Mouse (Mus musculus) cerebellum, postnatal 4 days (tissue): ENCODE results near the gene U2af1l4.

Experiments
- DNase-seq, 2 experiments: peaks; one replicate each; pipeline ENCODE4 v3.0.0; 2022; ENCODE audit warnings: low spot score in 2 of 2, mixed read lengths in 1 of 2

U2af1l4 gene

DNA sequence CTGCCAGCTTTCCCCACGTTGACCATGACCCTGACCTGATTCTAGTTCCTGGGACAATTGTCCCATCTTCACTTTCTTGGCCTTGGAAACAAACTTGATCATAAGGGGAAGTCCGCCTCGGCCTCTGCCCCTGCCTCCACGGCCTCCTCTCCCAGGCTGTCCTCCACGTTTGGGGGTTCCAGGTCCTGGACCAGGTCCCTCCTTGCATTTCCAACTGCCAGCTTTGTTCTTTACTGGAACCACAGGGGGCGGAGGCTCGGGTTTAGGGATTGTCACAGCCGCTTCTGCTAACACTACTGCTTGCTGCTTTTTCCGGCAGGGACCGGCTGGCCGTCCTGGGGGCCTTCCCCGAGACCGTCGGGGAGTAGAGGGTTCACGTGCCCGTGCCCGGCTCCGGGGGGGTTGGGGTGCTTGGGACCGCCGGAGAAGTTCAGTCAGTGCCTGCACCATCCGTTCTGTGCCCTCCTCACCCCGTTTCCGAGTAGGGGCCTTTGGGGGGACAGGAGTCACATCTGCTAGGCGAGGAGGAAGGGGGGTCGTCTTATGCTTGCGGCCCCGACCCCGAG, 23.4 kb downstream of the U2af1l4 start:
- DNase-seq = no peak

DNA sequence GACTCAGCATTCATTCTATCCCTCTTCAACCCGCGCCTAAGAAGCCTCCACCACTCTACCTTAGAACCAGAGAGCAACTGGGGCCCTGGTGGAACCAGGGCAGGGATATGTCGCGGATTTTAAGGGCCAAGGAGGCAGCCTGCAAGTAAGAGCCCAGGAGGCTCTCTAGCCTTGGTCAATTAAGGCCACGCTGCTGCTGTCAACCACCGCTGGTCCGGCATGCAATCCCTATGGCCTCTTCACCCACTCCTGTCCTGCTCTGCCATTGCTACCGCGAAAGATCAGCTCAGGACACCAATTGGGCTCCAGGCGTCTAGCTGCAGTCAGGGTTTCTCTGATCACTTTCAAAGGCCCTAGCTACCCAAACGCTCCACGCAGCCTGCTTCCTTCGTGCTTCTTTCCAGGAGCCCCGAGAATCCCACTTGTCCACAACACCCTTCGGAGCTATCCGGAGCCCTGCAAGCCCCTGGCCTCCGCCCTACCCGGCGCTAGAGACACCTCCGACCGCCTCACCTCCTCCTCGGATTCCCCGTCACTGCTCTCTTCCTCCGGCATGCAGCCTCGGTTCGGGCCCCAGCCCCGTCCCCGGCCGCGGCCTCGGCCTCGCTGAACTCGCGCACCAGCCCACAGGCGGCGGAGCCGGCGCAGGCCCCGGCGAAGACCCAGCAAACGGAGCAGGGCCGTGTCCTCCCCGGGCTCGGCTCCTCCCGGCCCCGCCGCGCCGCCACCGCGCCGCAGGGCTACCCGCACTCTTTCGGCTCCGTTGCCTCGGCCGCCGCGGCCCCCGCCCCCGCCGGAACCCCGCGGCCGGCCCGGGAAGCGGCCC, 25.0 kb downstream of the U2af1l4 start:
- peak in 1 of 2 experiments; percentile 60 for DNase-seq

DNA sequence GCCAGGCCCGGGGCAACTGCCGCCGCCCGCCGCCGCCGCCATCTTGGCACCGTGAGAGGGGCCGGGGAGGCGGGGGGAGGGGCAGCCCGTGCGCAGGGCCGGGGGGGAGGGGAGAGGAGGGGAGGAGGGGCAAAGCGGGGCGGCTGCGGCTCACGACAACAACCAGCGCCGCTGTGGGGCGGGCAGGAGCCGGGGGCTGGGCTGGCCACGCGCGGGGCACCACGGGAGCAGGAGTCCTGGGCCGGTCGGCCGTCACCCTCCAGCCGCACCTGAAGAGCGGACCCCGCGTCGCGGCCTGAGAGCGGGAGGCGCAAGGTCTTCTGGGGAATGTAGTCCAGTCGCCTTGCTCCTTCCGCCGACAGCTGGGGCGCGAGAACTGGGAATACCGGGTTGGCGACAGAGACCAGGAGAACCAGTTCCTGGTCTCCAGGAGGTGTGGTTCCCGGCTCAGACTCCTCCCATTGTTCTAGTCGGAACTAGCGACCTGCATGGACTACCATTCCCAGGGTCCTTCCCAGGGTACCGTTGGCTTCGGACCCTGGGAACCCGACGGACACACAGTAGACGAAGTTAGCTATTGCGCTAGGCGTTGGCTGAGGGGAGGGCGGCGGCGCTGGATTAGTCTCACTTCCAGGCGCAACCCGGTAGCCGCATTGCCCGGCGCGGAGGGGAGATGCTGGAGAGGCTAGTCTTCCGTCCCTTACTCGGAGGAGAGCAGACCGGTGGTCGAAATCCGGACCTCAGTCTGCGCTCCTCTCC, 25.8 kb downstream of the U2af1l4 start, which contains the start of gene Kmt2b:
Gene Kmt2b, minus strand, starts transcription at position 51 of the 759 bp plus-strand sequence.
- peak; percentile 91 to 94 for DNase-seq

DNA sequence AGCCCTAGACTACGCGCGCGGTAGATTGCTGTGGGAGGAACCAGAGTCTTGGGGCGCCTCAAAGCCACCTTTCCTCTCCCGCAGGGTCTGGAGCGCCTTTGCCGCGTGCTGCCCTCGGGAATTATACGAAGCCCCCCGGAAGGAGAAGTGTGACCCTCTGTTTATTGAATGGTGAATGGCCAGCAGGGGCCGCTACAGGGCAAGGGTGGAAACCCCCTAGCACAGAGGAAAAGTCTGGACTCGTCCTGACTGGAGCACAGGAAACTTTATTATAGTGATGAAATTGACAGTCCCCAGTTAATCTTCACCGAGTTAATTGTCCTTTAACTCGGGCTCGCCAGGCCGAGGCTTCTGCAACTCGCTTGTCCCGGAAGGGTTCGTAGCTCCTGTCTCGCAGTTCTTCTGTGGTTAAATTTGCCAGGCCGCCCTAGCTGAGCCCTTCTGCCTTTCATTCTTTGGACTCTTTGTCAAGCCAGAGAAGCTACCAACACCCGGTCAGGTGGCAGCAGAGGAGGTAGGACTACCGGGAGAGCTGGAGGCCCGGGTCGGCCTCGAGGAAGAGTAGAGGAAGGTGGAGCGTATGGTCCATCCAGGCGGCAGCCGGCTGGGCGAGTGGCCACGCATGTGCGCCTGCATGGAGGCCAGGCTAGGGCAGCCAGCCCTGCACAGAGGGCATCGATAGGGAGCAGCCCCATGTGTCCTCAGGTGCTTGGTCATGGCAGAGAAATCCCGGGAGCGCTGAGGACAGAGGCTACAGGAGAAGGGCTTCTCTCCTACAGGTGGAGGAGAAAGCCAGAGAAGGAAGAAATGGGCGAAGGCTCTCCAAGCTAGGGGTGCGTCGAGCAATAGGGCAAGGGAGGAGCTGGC, 26.6 kb downstream of the U2af1l4 start:
- DNase-seq = peak; percentile 71 to 90

DNA sequence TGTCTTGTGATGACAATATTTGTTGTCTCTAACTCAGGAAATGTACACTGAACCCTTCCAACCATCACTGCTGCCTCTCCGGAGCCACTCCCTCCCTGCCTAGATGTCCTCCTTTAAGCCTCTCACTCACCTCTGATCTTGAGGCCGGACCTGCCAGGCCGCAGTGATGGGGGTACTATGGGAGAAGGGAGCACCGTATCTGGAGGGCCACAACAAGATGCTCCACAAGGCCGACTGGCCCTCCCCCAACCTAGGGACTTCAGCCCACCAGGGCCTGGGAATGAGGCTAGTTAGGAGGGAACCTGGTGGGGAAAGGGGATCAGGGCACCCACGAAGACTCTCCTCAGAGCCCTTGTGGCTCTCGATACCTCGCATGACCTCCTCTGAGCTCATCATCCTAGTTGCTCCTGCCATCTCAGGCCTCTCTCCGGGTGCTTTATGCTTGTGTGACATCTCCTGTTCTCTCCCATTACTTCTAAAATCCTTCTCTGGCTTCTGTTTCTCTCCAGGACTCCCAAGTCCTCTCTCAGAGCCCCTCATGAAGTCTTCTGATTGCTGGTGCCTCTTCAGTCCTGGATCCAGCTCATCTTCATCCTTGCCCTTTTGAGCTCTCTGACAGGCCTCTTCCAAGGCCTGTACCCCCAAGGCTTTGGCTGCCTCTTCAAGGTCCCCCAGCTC, 28.0 kb downstream of the U2af1l4 start:
- DNase-seq = no peak

DNA sequence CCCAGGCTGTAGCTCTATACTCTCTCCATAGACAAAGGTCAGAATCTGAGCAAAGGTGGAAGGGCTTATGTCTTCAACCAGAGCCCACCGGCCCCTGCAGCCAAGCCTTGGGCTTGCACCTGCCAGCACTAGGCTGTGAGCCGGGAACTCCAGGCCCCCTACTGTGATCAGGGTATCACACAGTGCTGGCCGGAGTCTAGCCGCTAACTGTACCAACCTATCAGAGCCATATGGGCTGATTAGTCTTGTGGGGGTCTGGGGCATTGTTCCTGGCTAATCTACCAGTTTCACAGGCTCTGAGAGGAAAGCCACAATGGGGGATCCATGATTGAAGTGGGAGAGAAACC, 28.5 kb downstream of the U2af1l4 start:
- DNase-seq = no peak

DNA sequence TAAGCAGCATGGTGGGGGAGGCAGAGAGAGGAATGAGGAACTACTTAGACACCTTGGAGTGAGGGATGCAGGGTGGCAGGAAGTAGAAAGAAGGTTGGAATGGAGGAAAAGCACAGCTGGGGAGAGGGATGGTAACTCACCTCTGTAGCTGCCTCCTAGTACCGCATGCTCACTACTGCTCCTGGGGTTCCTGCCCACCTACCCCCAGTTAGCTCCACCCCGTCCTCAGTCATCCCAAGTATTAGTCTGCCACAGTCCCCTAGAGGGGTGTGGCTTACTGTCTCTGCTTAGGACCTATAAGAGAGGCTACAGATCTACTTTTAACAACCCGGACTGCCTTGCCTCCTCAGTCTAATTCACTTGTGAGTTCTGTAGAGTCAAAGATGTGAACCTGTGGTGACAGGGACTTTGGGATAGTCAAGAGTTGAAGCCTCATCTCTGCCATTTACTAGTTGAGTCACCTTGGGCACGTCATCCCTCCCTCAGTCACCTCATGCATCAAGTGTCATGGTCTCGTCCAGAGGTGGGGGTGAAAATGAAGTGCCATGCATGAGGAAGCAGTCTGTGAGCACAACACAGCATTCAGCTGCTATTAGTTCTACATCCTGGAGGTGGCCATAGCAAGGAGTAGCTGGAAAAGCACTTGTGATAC, 29.8 kb downstream of the U2af1l4 start:
- no peak for DNase-seq

DNA sequence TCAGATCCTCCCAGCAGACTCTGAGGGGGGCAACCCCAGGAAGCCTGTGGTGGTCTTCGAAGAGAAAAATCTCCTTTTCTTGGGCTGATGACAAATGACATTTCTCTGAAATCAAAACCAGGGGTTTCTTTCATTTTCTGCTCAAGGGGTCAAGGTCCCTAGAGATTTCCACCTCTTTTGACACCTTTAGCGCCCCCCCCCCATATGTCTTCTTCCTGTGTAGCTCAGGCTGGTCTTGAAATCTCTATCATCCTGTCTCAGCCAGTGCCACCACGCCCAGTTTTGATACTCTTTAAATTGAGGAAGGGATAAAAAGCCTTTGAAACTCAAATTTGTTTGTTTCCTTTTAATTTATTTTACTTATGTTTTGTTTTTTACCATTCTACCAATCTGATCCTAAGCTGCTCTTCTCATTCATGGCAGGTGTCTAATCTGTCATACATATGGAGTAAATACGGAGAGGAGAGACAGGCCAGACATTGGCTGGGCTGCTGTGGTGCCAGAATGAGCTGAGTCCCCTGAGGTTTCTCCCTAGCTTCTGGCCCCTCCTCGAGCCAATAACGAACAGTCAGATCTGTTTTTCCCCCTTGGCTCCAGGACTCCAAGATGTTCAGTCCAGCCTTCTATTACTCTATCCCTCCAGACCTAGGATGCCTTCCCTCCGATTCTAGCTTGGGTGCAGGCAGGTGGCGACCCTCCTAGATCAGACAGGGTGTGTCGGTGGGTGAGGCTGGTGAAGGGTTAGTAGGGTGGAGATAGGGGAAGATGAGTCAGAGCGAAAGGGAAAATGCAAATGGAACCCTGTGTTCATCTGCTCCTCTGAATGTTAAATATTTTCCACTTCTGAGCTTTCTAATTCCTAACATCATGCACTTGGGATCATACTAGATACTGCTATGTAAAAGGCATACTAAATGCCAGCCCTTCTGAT, 30.7 kb downstream of the U2af1l4 start:
- DNase-seq = no peak

DNA sequence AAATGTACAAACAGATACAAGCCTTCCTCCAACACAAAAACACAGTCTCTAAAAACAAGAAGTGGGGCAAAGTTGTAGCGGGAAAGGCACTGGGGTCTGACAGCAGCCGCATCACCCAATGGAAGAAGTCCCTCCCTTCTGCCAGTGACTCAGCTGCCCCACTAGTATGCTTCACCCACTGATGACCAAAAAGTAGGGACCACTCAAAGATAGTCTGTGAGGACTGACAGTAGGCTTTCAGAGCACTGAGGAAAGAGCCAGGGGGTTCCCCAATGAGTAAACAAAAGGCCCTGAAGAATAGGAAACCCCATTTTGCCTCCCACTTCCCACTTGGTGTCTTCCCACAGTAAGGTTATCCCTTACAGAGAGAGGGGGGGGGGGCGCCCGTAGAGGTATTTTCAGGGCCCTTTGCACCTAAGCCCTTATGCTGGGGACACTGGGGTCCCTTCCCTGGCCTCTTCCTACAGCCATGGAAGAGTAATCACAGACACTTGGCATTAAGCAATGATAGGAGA, 31.5 kb downstream of the U2af1l4 start:
- no peak for DNase-seq

DNA sequence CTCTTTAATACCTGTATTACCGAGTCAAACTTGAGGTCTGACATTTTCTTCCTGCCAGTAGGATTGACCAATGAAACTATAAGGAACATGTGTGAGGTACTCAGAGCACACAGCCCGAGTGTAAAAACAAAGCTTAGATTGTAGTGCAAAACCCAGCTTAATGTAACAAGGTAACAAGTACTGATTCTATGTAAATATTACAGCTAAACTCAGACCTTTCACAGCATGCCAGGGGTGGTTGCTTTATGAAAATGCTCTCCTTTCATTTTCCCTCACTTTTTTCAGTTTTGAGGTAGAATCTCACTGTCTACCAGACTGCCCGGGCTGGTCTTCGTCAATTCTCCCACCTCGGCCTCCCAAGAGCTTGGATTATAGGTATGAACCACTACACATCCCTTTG, 33.0 kb downstream of the U2af1l4 start:
- DNase-seq = no peak

DNA sequence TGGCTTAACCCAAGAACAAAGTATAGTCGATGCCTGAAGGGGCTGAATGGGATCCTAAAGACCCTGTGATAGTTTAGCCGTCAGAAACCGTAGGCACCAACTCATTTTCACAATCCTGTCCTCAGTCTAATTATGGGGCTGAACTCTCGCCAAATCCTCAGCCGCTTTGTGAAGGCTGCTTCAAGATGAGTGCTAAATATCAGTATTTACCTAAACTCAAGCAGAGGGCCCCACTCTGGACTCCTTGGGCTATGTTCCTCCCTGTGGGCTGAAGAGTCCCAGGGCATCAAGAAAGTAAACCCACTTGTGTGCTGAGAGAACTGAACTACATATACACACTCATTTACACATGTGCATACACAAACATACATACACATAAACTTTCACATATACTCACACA, 33.7 kb downstream of the U2af1l4 start:
- no peak for DNase-seq

DNA sequence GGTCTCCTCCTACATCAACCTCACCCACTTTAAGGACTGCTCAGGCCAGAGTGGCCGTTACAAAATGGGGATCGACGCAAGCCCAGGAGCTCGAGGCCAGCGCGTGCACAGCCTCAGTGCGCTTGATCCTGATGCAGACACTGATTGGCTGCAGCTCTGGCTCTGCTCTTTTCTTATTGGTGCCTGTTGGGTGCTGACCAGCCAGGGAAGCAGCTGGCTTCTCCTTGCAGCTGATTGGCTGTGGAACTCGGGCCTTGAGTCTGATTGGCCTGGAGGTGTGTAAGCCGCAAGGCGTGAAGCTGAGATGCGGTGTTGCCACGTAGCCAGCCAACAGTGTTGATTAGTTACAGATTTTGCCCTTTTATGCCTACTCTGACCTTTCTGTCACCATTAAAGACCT, 35.7 kb downstream of the U2af1l4 start, which contains the start of gene Zbtb32:
Gene Zbtb32, minus strand, starts transcription at position 124 of the 400 bp plus-strand sequence.
- no peak for DNase-seq

DNA sequence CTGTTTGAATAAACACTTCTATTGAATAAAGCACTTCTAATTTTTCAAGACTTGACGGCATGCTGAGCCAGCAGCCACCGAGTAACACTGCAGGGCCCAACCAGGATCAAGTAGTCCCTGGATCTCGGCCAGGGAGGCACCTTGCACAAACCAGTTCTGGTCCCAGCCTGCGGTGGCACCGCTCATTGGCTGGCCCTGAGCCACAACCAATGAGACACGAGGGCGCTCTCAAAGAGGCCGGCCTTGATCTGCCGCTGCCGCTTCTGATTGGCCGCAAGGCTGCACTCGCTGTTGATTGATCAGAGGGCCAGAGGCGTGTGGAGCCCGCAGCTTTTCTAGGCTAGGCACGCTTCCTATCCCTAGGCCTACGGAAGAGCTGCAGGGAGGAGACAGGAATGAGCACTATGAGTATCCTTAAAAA, 36.8 kb downstream of the U2af1l4 start:
- DNase-seq = peak; percentile 79 to 90

DNA sequence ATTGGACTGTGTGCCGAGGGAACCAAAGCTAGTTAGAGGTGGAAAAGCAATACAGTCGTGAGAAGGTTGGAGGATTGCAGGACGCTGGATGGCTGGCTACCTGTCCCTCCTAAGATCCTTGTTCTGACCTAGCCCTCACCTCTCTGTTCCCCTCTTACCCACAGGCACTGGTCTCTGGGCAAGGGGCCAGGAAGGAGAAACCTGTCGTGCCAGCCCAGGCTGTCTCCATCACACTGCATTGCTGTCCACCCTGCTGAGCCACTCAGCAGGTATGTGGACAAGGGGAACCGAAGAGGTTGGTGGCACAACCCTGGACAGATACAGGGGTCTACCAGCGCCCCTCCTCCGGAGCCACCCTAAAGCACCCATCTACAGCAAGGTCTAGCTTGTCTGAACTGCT, 37.5 kb downstream of the U2af1l4 start:
- no peak for DNase-seq

DNA sequence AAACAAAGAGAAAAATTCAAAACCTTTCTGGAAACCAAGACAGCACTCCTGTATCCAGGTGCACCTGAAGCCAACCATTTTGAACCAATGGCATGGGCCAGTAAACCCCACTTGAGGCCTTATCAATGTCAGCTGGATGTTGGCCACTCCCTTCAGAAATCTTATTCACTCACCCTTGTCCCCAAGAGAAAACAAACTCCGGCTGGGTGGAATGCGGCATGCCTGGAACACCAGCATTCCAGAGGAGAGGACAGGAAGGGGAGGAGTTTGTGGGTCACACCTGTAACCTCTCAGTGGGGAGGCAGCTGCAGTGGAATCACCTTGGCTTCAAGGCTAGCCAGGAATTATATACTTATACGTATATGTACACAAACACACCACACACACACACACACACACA, 39.5 kb downstream of the U2af1l4 start:
- no peak for DNase-seq

DNA sequence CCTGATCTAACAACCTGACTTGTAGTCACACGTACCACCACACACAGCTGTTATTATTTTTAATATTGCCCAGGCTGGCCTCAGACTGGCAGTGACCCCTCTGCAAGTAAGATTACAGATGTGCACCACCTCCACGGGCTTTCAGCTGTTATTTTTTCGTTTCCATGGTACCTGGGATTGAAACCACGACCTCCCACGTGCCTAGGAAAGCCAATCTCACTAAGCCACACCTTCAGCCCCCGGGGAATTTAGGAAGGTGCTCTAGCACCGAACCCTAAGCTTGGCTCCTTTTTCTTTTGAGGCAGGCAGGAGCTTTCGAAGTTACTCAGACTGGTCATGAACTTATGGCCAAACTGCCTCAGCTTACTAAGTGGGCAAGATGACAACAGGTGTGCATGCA, 41.3 kb downstream of the U2af1l4 start:
- DNase-seq = no peak

DNA sequence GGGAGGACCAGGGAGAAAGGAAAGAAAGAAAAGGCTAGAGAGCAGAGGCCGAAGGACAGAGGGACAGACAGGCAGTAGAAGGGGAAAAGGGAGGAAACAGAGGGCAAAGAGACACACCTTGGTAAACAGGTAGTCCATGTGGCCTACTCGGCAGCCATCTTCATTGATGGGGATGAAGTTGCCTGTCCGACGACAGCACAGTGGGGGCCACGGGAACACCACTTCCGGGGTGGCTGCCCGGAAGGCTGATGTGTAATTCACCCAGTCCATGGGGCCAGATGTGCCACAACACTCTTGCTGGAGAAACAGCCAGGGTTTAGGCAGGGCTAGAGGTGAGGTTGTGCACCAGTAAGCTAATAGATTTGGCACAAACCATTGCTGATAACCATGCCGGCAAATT, 41.8 kb downstream of the U2af1l4 start:
- DNase-seq = no peak

DNA sequence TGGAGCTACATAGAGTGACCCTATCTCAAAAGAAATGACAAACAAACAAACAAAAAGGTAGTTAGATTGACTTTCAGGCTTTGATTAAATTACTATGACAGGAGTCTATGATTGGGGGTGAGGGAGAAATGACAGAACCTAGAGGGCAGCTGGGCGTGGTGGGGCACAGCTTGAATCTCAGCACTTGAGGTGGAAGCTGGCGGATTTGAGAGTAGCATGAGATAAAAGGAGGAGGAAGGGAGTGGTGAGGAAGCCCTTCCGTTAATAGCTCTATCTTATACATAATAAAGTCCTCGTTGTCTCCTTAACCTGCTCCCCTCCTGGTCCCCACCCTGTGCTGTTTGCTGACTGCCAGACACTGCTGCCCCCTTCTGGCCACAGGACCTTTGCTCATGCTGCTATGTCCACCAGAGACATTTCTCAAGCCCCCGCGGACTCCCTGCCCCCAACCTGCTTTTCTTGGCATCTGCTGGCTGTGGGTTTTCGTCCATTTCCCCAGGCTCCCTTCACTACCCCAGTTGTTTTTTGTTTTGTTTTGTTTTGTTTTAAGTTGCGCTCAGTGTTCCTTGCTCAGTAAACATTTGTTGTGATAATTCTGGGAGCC, 44.7 kb downstream of the U2af1l4 start:
- DNase-seq = peak; percentile 37 to 60

DNA sequence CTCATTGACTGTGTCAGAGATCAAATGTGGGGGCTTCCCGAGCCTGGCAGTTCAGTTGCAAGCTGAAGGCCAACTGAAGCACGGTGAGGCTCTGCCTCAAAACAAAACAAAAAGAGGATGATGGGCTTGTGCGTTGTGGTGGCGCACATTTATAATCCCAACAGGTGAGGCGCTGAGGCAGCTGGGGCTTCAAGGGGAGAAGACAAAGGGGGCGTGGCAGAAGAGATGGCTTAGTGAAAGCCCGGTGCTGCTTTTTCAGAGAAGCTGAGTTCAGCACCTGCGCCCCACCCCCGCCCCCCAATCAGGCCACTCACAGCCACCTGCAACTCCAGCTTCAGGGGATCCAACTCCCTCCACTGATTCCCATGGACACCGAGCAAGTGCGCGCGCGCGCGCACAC, 45.4 kb downstream of the U2af1l4 start:
- DNase-seq = no peak
